Mouse (Mus musculus) left cerebral cortex, adult 2 months (tissue): ENCODE measurements at regions not wholly inside any gene's neighbourhood (a gene's known extent, or its start where the extent isn't known, plus 50 kb on each side); places are given as distances from the start of the nearest gene placed in this dataset.
A peak's percentile ranks its signal among the peaks of the same experiment; 100 is the strongest.

ENCODE experiments used
- DNase-seq, 2 experiments: peaks; one replicate each; pipeline ENCODE4 v3.0.0; 2021 to 2022; ENCODE audit warnings: low spot score in 2 of 2, mixed read lengths in 1 of 2; ENCODE audit errors: extremely low spot score in 1 of 2
- H3K27ac ChIP-seq: fragments of 200-600 bp; 2 replicates; pipeline ENCODE4 v1.8.1; 2022
- H3K4me3 ChIP-seq: fragments of 200-600 bp; 2 replicates; pipeline ENCODE4 v1.8.1; 2022
- CTCF ChIP-seq: fragments of 200-600 bp; IDR thresholded peaks from 2 replicates; pipeline ENCODE4 v1.8.1; 2022; ENCODE audit warnings: antibody characterized with exemption, mild to moderate bottlenecking, moderate library complexity
- intact Hi-C: fragments of 180-260 bp; cut with DNase I; formaldehyde crosslinking; loops from one replicate; pipeline ENCODE4 v1.15.1; 2025

DNA sequence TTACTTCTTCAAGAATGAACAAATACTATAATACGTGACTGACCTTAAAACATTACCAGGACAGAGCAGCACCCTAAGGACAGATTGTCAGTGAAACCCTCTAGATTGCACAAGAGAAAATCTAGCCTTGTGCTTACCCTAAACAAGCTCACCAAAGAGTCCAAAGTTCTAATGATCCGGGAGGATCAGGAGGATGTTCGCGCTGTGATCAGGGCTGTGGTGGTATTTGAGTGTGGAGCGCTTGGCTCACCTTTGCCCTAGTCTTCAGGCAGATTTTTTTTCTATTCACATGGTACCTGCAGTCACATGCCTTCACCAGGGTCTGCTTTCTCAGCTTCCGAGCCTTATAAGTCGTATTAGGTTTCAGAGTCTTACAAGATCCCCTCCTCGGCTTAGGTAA is 65.3 kb upstream of the Abcd3 start:
- no peak for DNase-seq
- TF ChIP-seq CTCF: no peak
- intact Hi-C loops: no loop called here

DNA sequence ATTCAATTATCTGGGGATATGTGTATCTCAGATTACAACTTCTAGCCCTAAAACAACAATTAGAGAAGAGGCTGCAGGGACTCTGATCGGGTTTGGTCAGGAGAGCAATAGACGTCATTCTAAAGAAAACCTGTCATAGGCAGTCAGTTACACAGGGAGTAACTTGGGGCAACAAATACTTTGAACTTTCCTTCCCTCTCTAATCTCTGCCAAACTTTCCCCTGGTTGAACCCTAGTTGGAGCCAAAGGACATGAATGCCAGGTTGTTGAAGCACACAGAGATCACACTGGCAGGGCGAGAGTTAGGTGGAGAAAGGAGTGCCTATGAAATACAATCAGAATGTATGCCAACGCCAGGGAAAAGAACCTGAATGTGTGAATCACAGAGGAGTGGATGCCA is 60.0 kb upstream of the Abcd3 start:
- DNase-seq: no peak
- intact Hi-C loops: no loop called here
- Histone ChIP-seq H3K27ac (no peak overlapping the region), H3K4me3 (no peak overlapping the region)
- TF ChIP-seq CTCF: no peak

More for the DNA sequence above, 65.3 kb upstream of the Abcd3 start:
- no peak overlapping the region for H3K4me3 ChIP-seq
- no peak overlapping the region for H3K27ac ChIP-seq

GRCm38 (mm10) chr3:121874576-121874975 is 59.5 kb upstream of the Abcd3 start:
- intact Hi-C loops: no loop called here
- H3K27ac ChIP-seq: no peak overlapping the region
- H3K4me3 ChIP-seq: no peak overlapping the region
- TF ChIP-seq CTCF: no peak
- no peak for DNase-seq

- no peak for DNase-seq
- Histone ChIP-seq H3K4me3 (no peak overlapping the region), H3K27ac (no peak overlapping the region)
- intact Hi-C loops: no loop called here
- TF ChIP-seq CTCF: no peak
Observed at GRCm38 (mm10) chr3:121873572-121873971, 58.5 kb upstream of the Abcd3 start.

GRCm38 (mm10) chr3:121872685-121873084 is 57.6 kb upstream of the Abcd3 start:
- TF ChIP-seq CTCF: no peak
- DNase-seq: no peak
- Histone ChIP-seq H3K27ac (no peak overlapping the region), H3K4me3 (no peak overlapping the region)
- intact Hi-C loops: no loop called here

DNA sequence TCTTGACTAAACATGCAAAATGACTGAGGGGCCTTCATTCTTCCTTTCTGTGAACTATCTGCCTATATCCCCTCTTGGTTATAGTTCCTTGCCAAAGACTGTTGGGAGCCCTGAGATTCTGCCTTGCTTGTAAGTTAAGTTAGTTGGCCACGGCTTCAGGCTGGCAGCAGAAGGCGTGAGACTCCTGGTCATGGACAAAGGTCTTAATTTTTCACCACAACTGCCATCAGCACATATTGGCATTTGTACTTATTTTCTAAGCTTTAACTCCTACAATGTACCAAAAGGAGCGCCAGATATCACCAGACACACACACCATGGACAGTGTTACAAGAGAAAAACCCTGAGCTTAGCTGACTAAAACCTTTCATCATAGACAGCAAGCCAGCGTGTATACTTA is 56.7 kb upstream of the Abcd3 start:
- TF ChIP-seq CTCF: no peak

GRCm38 (mm10) chr3:121870726-121871125 is 55.6 kb upstream of the Abcd3 start:
- no peak for DNase-seq
- H3K4me3 ChIP-seq: no peak overlapping the region
- intact Hi-C loops: no loop called here
- TF ChIP-seq CTCF: no peak
- H3K27ac ChIP-seq: no peak overlapping the region

More for the DNA sequence above, 56.7 kb upstream of the Abcd3 start:
- intact Hi-C loops: no loop called here
- DNase-seq: no peak
- H3K27ac ChIP-seq: no peak overlapping the region
- no peak overlapping the region for H3K4me3 ChIP-seq

GRCm38 (mm10) chr3:121869694-121870093 is 54.6 kb upstream of the Abcd3 start:
- DNase-seq: peak in 1 of 2 experiments; percentile 18
- intact Hi-C loops: loop anchor here (5.0 kb wide), 1 partner anchor 92 kb away; no protein-coding TSS in a partner anchor
- Histone ChIP-seq H3K27ac (no peak overlapping the region), H3K4me3 (no peak overlapping the region)
- no peak for TF ChIP-seq CTCF

DNA sequence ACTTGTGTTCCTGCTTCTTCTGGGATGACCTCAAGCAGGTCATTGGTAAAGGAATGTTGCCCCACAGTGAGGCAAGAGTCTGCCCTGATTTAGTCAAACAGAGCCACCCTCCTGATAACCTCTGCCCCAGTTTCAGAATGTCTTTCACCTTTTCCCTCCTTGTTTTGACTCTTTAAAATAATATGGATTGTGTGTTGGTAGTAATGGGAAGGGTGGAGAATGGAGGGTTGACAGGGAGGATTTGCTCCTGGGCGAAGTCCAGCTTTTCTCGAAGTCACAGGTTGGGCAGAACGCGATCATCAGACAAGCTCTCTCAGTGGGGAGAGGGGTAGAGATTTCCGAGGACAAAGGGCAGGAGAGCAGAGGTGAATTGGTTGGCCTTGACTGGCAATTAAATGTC is 52.2 kb upstream of the Abcd3 start:
- intact Hi-C loops: loop anchor here (5.0 kb wide), 1 partner anchor 90 kb away; no protein-coding TSS in a partner anchor
- no peak for DNase-seq

GRCm38 (mm10) chr3:121864734-121865445 is 49.8 kb upstream of the Abcd3 start:
- no peak for DNase-seq
- TF ChIP-seq CTCF: no peak

More for the DNA sequence above, 52.2 kb upstream of the Abcd3 start:
- no peak for TF ChIP-seq CTCF
- H3K4me3 ChIP-seq: no peak overlapping the region
- no peak overlapping the region for H3K27ac ChIP-seq

More at GRCm38 (mm10) chr3:121864734-121865445, 49.8 kb upstream of the Abcd3 start:
- H3K4me3 ChIP-seq: no peak overlapping the region
- intact Hi-C loops: loop anchor here (5.0 kb wide), 1 partner anchor 88 kb away; no protein-coding TSS in a partner anchor
- H3K27ac ChIP-seq: no peak overlapping the region
